Mouse (Mus musculus): ENCODE measurements at regions not wholly inside any gene's neighbourhood (a gene's known extent, or its start where the extent isn't known, plus 50 kb on each side); places are given as distances from the start of the nearest gene placed in this dataset.

GRCm38 (mm10) chr5:15773839-15774238 is 59.8 kb upstream of the Speer4c start:
- ATAC-seq (replicated peaks; ENCODE audit: low FRiP score) = no peak
- Histone ChIP-seq H3K4me2 (no peak overlapping the region), H3K9ac (no peak overlapping the region), H3K27me3 (no peaks in the 10 kb centered on the region), H3K9me3 (replicated peaks) (no peaks in the 10 kb centered on the region), H3K4me3 (replicated peaks) (no peak overlapping the region), H3K27ac (no peak overlapping the region), H3K4me1 (no peaks in the 10 kb centered on the region), H3K36me3 (no peaks in the 10 kb centered on the region)
- 42% methylated on average over 3 of the region's 3 CpGs for WGBS

GRCm38 (mm10) chr5:15774567-15774966 is 60.5 kb upstream of the Speer4c start:
- WGBS = 36% methylated on average over 3 of the region's 3 CpGs
- H3K27ac ChIP-seq = no peak overlapping the region
- no peak overlapping the region for H3K9ac ChIP-seq
- H3K27me3 ChIP-seq = no peaks in the 10 kb centered on the region
- no peaks in the 10 kb centered on the region for H3K36me3 ChIP-seq
- no peak for ATAC-seq (replicated peaks; ENCODE audit: low FRiP score)
- no peak overlapping the region for H3K4me3 ChIP-seq (replicated peaks)
- H3K9me3 ChIP-seq (replicated peaks) = no peaks in the 10 kb centered on the region
- H3K4me2 ChIP-seq = no peak overlapping the region
- H3K4me1 ChIP-seq = no peaks in the 10 kb centered on the region

GRCm38 (mm10) chr5:15776106-15776505 is 62.0 kb upstream of the Speer4c start:
- no peak overlapping the region for H3K27ac ChIP-seq
- H3K4me1 ChIP-seq = no peaks in the 10 kb centered on the region
- H3K9me3 ChIP-seq (replicated peaks) = no peaks in the 10 kb centered on the region
- ATAC-seq (replicated peaks; ENCODE audit: low FRiP score) = no peak
- no peaks in the 10 kb centered on the region for H3K36me3 ChIP-seq
- H3K9ac ChIP-seq = no peak overlapping the region
- H3K4me2 ChIP-seq = no peak overlapping the region
- H3K27me3 ChIP-seq = no peaks in the 10 kb centered on the region
- H3K4me3 ChIP-seq (replicated peaks) = no peak overlapping the region
- 81% methylated on average over 3 of the region's 3 CpGs for WGBS

- ATAC-seq (replicated peaks; ENCODE audit: low FRiP score) = no peak
- no peaks in the 10 kb centered on the region for H3K36me3 ChIP-seq
- H3K9me3 ChIP-seq (replicated peaks) = no peaks in the 10 kb centered on the region
- H3K27me3 ChIP-seq = no peaks in the 10 kb centered on the region
- no peak overlapping the region for H3K4me3 ChIP-seq (replicated peaks)
- WGBS = 79% methylated on average over 5 of the region's 5 CpGs
- H3K9ac ChIP-seq = no peak overlapping the region
- H3K4me1 ChIP-seq = no peaks in the 10 kb centered on the region
- no peak overlapping the region for H3K27ac ChIP-seq
- no peak overlapping the region for H3K4me2 ChIP-seq
These were observed 89.5 kb upstream of the Speer4c start for GRCm38 (mm10) chr5:15803583-15803982.

- Histone ChIP-seq H3K9me3 (replicated peaks) (no peaks in the 10 kb centered on the region), H3K27ac (no peak overlapping the region), H3K9ac (no peak overlapping the region), H3K36me3 (no peaks in the 10 kb centered on the region), H3K4me3 (replicated peaks) (no peak overlapping the region), H3K27me3 (no peaks in the 10 kb centered on the region), H3K4me2 (no peak overlapping the region), H3K4me1 (no peaks in the 10 kb centered on the region)
- WGBS = 63% methylated on average over 3 of the region's 3 CpGs
- no peak for ATAC-seq (replicated peaks; ENCODE audit: low FRiP score)
These were observed 102.8 kb upstream of the Speer4c start for GRCm38 (mm10) chr5:15816864-15817263.

- Histone ChIP-seq H3K4me1 (no peaks in the 10 kb centered on the region), H3K9ac (no peak overlapping the region), H3K27ac (no peak overlapping the region), H3K36me3 (no peaks in the 10 kb centered on the region), H3K4me3 (replicated peaks) (no peak overlapping the region), H3K9me3 (replicated peaks) (no peaks in the 10 kb centered on the region), H3K27me3 (no peaks in the 10 kb centered on the region), H3K4me2 (no peak overlapping the region)
- 60% methylated on average over 3 of the region's 3 CpGs for WGBS
- ATAC-seq (replicated peaks; ENCODE audit: low FRiP score) = no peak
These were observed 103.3 kb upstream of the Speer4c start for GRCm38 (mm10) chr5:15817366-15817765.

- Histone ChIP-seq H3K27ac (no peak overlapping the region), H3K9ac (no peak overlapping the region), H3K9me3 (replicated peaks) (no peaks in the 10 kb centered on the region; the same call in 1 of the 2 replicates), H3K4me1 (no peaks in the 10 kb centered on the region), H3K4me3 (replicated peaks) (no peak overlapping the region), H3K4me2 (no peak overlapping the region), H3K27me3 (no peaks in the 10 kb centered on the region), H3K36me3 (no peaks in the 10 kb centered on the region)
- WGBS = 85% methylated on average over 3 of the region's 3 CpGs
- no peak for ATAC-seq (replicated peaks; ENCODE audit: low FRiP score)
These were observed 108.9 kb upstream of the Speer4c start for GRCm38 (mm10) chr5:15822989-15823388.

GRCm38 (mm10) chr5:15831527-15831926 is 103.0 kb upstream of the Cacna2d1 start:
- H3K4me2 ChIP-seq = no peak overlapping the region
- no peaks in the 10 kb centered on the region; the same call in 1 of the 2 replicates for H3K9me3 ChIP-seq (replicated peaks)
- no peaks in the 10 kb centered on the region for H3K27me3 ChIP-seq
- H3K9ac ChIP-seq = no peak overlapping the region
- H3K4me1 ChIP-seq = no peaks in the 10 kb centered on the region
- no peak for ATAC-seq (replicated peaks; ENCODE audit: low FRiP score)
- H3K27ac ChIP-seq = no peak overlapping the region
- H3K4me3 ChIP-seq (replicated peaks) = no peak overlapping the region
- no peaks in the 10 kb centered on the region for H3K36me3 ChIP-seq
- 79% methylated on average over 1 of the region's 1 CpGs for WGBS

GRCm38 (mm10) chr5:15832338-15832737 is 102.2 kb upstream of the Cacna2d1 start:
- no peak for ATAC-seq (replicated peaks; ENCODE audit: low FRiP score)
- Histone ChIP-seq H3K27me3 (no peaks in the 10 kb centered on the region), H3K4me1 (no peaks in the 10 kb centered on the region), H3K36me3 (no peaks in the 10 kb centered on the region), H3K4me3 (replicated peaks) (no peak overlapping the region), H3K4me2 (no peak overlapping the region), H3K9ac (no peak overlapping the region), H3K9me3 (replicated peaks) (no peaks in the 10 kb centered on the region; the same call in 1 of the 2 replicates), H3K27ac (no peak overlapping the region)
- 57% methylated on average over 1 of the region's 1 CpGs for WGBS

- peak; percentile 90 for ATAC-seq (replicated peaks; ENCODE audit: low FRiP score)
- H3K4me3 ChIP-seq (replicated peaks) = no peak overlapping the region
These were observed 96.2 kb upstream of the Cacna2d1 start for GRCm38 (mm10) chr5:15838108-15838972.

GRCm38 (mm10) chr5:15846790-15847189 is 87.7 kb upstream of the Cacna2d1 start:
- Histone ChIP-seq H3K4me1 (no peaks in the 10 kb centered on the region), H3K36me3 (no peaks in the 10 kb centered on the region), H3K4me3 (replicated peaks) (no peak overlapping the region), H3K27me3 (no peaks in the 10 kb centered on the region), H3K27ac (no peak overlapping the region), H3K9me3 (replicated peaks) (no peaks in the 10 kb centered on the region), H3K4me2 (no peak overlapping the region), H3K9ac (no peak overlapping the region)
- 77% methylated on average over 2 of the region's 2 CpGs for WGBS
- ATAC-seq (replicated peaks; ENCODE audit: low FRiP score) = no peak

More at GRCm38 (mm10) chr5:15838108-15838972, 96.2 kb upstream of the Cacna2d1 start:
- Histone ChIP-seq H3K9me3 (replicated peaks) (no peaks in the 10 kb centered on the region), H3K27ac (no peak overlapping the region), H3K27me3 (no peaks in the 10 kb centered on the region), H3K9ac (no peak overlapping the region), H3K4me1 (no peaks in the 10 kb centered on the region), H3K4me2 (no peak overlapping the region), H3K36me3 (no peaks in the 10 kb centered on the region)
- 29% methylated on average over 17 of the region's 17 CpGs for WGBS

- WGBS = 84% methylated on average over 5 of the region's 5 CpGs
- Histone ChIP-seq H3K27me3 (no peaks in the 10 kb centered on the region), H3K27ac (no peak overlapping the region), H3K4me1 (no peaks in the 10 kb centered on the region), H3K4me2 (no peak overlapping the region), H3K36me3 (no peaks in the 10 kb centered on the region), H3K9ac (no peak overlapping the region), H3K9me3 (replicated peaks) (no peaks in the 10 kb centered on the region), H3K4me3 (replicated peaks) (no peak overlapping the region)
- ATAC-seq (replicated peaks; ENCODE audit: low FRiP score) = no peak
These were observed 85.0 kb upstream of the Cacna2d1 start for GRCm38 (mm10) chr5:15849520-15849919.

All from kidney, embryonic 15.5 days (tissue).